Mouse (Mus musculus) naive thymus-derived CD4-positive, alpha-beta T cell, adult 2 months (primary cell): ENCODE results near the gene Fam83c.
"Not testable (repeated sequence)": the region's sequence is repeated elsewhere in the genome, so short reads cannot be mapped to it uniquely, and the experiment has no call there.

Experiments
- DNase-seq: peaks from one replicate; pipeline ENCODE4 v3.0.0-alpha.2; 2011; ENCODE audit warnings: low read depth

Fam83c gene

GRCm38 (mm10) chr2:155834732-155835131, at the start of gene Fam83c:
Fam83c (minus strand) TSS chr2:155834854.
- DNase-seq: no peak

GRCm38 (mm10) chr2:155882087-155882486, 47.4 kb upstream of the Fam83c start:
- no peak for DNase-seq

- no peak for DNase-seq
These were observed 44.6 kb upstream of the Fam83c start for GRCm38 (mm10) chr2:155878964-155879876.

- DNase-seq: no peak
These were observed 39.0 kb upstream of the Fam83c start for GRCm38 (mm10) chr2:155873636-155874035.

- DNase-seq: no peak
These were observed 38.4 kb upstream of the Fam83c start for GRCm38 (mm10) chr2:155872930-155873507.

- DNase-seq: no peak
These were observed 37.8 kb upstream of the Fam83c start for GRCm38 (mm10) chr2:155872486-155872885.

- no peak for DNase-seq
These were observed 35.1 kb upstream of the Fam83c start for GRCm38 (mm10) chr2:155869772-155870171.

- DNase-seq: no peak
These were observed 33.7 kb upstream of the Fam83c start for GRCm38 (mm10) chr2:155868320-155868719.

- no peak for DNase-seq
These were observed 28.7 kb upstream of the Fam83c start for GRCm38 (mm10) chr2:155863301-155863867.

- no peak for DNase-seq
These were observed 28.1 kb upstream of the Fam83c start for GRCm38 (mm10) chr2:155862573-155863300.

- no peak for DNase-seq
These were observed 26.9 kb upstream of the Fam83c start for GRCm38 (mm10) chr2:155861581-155861980.

- DNase-seq: no peak
These were observed 25.4 kb upstream of the Fam83c start for GRCm38 (mm10) chr2:155860102-155860501.

- no peak for DNase-seq
These were observed 17.9 kb upstream of the Fam83c start for GRCm38 (mm10) chr2:155852536-155852935.

GRCm38 (mm10) chr2:155850120-155850519, 15.5 kb upstream of the Fam83c start:
- DNase-seq: no peak

- no peak for DNase-seq
These were observed 14.8 kb upstream of the Fam83c start for GRCm38 (mm10) chr2:155849464-155849863.

GRCm38 (mm10) chr2:155848291-155848690, 13.6 kb upstream of the Fam83c start:
- DNase-seq: peak; percentile 83

- DNase-seq: no peak
These were observed 12.3 kb upstream of the Fam83c start for GRCm38 (mm10) chr2:155846930-155847329.

GRCm38 (mm10) chr2:155838961-155839360, 4.3 kb upstream of the Fam83c start:
- no peak for DNase-seq

GRCm38 (mm10) chr2:155837961-155838360, 3.3 kb upstream of the Fam83c start:
- DNase-seq: no peak

- DNase-seq: not testable (repeated sequence)
These were observed 2.6 kb downstream of the Fam83c start for GRCm38 (mm10) chr2:155832087-155832486.

GRCm38 (mm10) chr2:155831302-155831701, 3.4 kb downstream of the Fam83c start:
- no peak for DNase-seq

- DNase-seq: no peak
These were observed 3.8 kb downstream of the Fam83c start for GRCm38 (mm10) chr2:155830841-155831240.
